Mouse (Mus musculus) layer of hippocampus, adult 11-12 months (tissue): ENCODE results near the gene Ypel5.

Source experiments
- DNase-seq: peaks from one replicate; pipeline ENCODE4 v3.0.0; 2022; ENCODE audit warnings: low spot score

Gene Ypel5

DNA sequence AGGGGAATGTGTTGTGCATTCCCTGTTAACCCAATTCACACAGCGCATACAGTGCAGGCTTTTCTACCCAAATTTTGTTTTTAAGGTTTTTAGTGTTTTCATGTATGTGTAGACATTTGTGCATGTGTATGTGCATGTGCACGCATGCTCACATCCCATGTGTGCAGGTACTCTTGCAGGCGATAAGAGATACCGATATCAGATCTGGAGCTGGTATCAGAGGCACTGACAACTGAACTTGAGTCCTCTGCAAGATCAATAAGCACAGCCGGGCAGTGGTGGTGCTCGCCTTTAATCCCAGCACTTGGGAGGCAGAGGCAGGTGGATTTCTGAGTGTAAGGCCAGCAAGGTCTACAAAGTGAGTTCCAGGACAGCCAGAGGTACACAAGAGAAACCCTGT is 8.1 kb downstream of the Ypel5 start:
- DNase-seq, result no peak

GRCm38 (mm10) chr17:72844949-72845490 is 8.8 kb downstream of the Ypel5 start:
- no peak for DNase-seq

- no peak for DNase-seq
Measured at GRCm38 (mm10) chr17:72845521-72845920, 9.3 kb downstream of the Ypel5 start.

DNA sequence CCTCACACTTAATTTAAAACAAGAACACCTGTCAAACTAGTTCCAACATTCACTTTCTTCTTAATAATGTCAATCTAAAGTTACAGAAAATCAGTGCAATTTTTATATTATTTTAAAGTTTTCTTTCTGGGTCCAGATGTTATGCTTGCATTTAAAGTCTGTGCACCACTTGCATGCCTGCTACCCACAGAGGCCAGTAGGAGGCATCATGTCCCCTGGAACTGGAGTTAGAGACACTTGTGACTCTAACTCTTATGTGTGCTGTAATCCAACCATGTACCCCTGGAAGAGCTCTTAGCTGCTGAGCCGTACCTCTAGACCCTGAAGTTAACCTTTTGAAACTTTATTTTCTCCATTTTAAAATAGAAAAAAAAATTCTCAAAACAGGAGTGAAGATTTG is 19.0 kb downstream of the Ypel5 start:
- DNase-seq, result no peak

GRCm38 (mm10) chr17:72857677-72858633 is 21.7 kb downstream of the Ypel5 start:
- DNase-seq, result peak; percentile 76

- no peak for DNase-seq
Measured at GRCm38 (mm10) chr17:72863226-72863625, 27.0 kb downstream of the Ypel5 start.

GRCm38 (mm10) chr17:72866624-72867245 is 30.5 kb downstream of the Ypel5 start:
- DNase-seq, result no peak

DNA sequence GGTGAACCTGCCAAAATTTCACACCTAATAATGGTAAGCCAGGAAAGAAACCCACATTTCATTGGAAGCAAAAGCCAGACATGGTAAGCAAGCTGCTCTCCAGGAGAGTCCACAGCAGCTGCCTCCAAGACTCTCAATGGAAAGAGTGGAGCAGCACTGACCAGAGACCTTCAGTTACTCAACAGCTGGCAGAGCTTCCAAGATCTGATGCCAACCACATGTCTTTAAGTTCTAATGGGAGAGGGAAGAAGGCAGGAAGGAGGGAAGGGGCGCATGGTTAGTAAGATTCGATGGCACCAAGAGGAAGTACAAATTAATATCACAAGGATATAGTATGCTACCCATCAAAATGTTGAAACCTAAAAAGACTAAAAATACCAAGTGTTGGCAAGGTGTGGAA is 31.9 kb downstream of the Ypel5 start:
- no peak for DNase-seq

DNA sequence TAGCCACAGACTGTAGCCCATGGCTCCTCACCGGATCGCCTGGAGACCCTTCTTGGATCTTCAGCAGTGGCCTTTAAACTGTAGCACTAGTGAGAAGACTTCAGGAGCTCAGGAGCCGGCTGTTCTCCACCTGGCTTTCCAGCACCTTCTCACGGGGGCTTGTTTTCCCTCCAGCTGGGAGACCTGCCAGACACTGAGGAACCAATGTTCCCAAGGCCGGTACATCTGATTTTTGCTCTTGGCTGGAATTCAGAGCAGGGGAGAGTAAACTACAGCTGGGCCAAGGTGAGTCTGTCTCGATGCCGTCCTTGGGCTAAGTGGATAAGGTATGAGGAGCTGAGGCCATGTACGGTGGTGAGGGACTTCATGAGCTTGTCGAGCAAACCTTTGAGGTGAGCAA is 42.7 kb downstream of the Ypel5 start:
- DNase-seq, result no peak

- no peak for DNase-seq
Measured at GRCm38 (mm10) chr17:72880156-72880555, 43.9 kb downstream of the Ypel5 start.

- DNase-seq, result no peak
Measured at GRCm38 (mm10) chr17:72881051-72881450, 44.8 kb downstream of the Ypel5 start.

GRCm38 (mm10) chr17:72881804-72882203 is 45.6 kb downstream of the Ypel5 start:
- no peak for DNase-seq

GRCm38 (mm10) chr17:72889556-72890397 is 53.5 kb downstream of the Ypel5 start:
- DNase-seq, result peak; percentile 87

GRCm38 (mm10) chr17:72890398-72890898 is 54.2 kb downstream of the Ypel5 start:
- DNase-seq, result no peak

- no peak for DNase-seq
Measured at GRCm38 (mm10) chr17:72891556-72891955, 55.3 kb downstream of the Ypel5 start.

GRCm38 (mm10) chr17:72895506-72895905 is 59.3 kb downstream of the Ypel5 start:
- DNase-seq, result no peak

- DNase-seq, result no peak
Measured at GRCm38 (mm10) chr17:72897076-72897475, 60.8 kb downstream of the Ypel5 start.

- DNase-seq, result no peak
Measured at GRCm38 (mm10) chr17:72897961-72898360, 61.7 kb downstream of the Ypel5 start.

DNA sequence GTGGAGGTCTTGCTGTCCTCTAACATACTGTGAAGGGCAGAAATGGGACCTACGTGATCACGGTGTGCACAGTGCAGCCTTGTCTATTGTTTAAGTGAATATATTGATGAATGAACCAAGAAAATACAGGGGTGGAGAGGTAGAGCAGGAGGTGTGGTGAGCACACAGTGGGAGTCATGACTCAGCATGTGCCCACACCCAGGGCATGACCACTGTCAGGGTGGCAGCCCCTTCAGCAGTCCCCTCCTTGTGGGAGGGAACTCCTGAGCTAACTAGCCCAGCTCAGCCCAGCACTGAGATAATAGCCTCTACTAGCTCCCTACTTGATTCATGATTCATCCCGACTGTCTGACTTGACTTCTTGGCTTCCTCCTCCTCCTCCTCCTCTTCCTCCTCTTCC is 62.5 kb downstream of the Ypel5 start:
- no peak for DNase-seq
